Mouse (Mus musculus): ENCODE results near the gene Tsen34. TPM values are rescaled to one million over a fixed set of nuclear protein-coding genes. Genes with fewer than 3 reads are reported as not detected.
A peak's percentile ranks its signal among the peaks of the same experiment; 100 is the strongest.

The Tsen34 gene
- polyA plus RNA-seq, 1 experiment from 2014 or later, result 244 TPM

DNA sequence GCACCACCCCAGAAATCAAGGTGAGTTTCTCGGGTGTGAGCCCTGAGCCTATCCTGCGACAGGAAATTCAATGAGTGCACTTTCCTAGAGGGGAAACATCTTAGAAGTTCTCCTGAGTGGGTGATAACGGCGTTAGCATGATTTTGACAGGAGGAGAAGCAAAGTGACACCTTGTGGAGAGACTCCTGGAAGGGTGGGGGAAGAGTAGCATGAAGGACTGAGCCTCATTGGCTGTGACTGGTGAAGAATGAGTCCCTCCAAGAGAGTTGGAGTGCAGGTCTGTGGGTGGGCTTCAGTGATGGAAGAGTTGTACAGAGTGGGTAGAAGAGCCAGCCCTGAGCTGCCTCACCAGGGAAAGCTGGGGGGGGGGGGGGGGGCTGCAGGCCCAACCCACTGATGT is 35.7 kb upstream of the Tsen34 start:
- ATAC-seq (ENCODE audit: low read depth) (no peak), DNase-seq (ENCODE audit: low spot score) (no peak)
- Histone ChIP-seq H3K27ac (replicated peaks; ENCODE audit: low read depth, low read length) (no peak overlapping the region), H3K4me3 (ENCODE audit: low read depth, low read length) (no peak overlapping the region), H3K27me3 (replicated peaks; ENCODE audit: control insufficient read depth, insufficient read depth, low read length) (no peaks in the 10 kb centered on the region), H3K9ac (ENCODE audit: low read depth, low read length) (no peak overlapping the region), H3K4me2 (ENCODE audit: low read depth, low read length) (no peak overlapping the region), H3K4me1 (ENCODE audit: control insufficient read depth, insufficient read depth, low read length) (no peaks in the 10 kb centered on the region), H3K9me3 (ENCODE audit: control insufficient read depth, low read length) (no peaks in the 10 kb centered on the region), H3K36me3 (ENCODE audit: control insufficient read depth, insufficient read depth, low read length) (peaks cover 99% of the 10 kb centered on the region)
- 82% methylated on average over 4 of the region's 4 CpGs for WGBS

DNA sequence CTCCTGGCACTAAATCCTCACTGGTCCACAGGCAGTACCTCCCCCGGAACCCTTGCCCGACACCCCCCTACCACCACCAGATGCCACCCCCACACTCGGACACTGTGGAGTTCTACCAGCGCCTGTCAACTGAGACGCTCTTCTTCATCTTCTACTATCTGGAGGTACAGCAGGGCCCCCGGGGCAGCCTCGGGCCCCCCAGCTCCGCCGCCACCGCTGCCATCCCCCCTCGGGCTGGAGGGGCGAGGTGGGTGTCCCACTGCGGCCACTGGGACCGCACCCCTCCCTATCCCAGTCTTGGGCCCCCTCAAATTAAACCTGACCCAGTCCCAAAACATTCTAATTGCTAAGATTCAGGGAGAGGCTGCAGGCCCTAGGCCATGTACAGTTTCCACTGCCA is 34.1 kb upstream of the Tsen34 start:
- no peak for DNase-seq (ENCODE audit: low spot score)
- 97% methylated on average over 7 of the region's 14 CpGs for WGBS
- no peak overlapping the region for H3K9ac ChIP-seq (ENCODE audit: low read depth, low read length)
- peaks cover 99% of the 10 kb centered on the region for H3K36me3 ChIP-seq (ENCODE audit: control insufficient read depth, insufficient read depth, low read length)
- no peak for ATAC-seq (ENCODE audit: low read depth)
- no peaks in the 10 kb centered on the region for H3K9me3 ChIP-seq (ENCODE audit: control insufficient read depth, low read length)
- H3K4me2 ChIP-seq (ENCODE audit: low read depth, low read length), result no peak overlapping the region
- H3K27ac ChIP-seq (replicated peaks; ENCODE audit: low read depth, low read length), result no peak overlapping the region
- H3K27me3 ChIP-seq (replicated peaks; ENCODE audit: control insufficient read depth, insufficient read depth, low read length), result no peaks in the 10 kb centered on the region
- H3K4me1 ChIP-seq (ENCODE audit: control insufficient read depth, insufficient read depth, low read length), result peaks cover 3% of the 10 kb centered on the region; the same call in 1 of the 2 replicates
- H3K4me3 ChIP-seq (ENCODE audit: low read depth, low read length), result no peak overlapping the region

DNA sequence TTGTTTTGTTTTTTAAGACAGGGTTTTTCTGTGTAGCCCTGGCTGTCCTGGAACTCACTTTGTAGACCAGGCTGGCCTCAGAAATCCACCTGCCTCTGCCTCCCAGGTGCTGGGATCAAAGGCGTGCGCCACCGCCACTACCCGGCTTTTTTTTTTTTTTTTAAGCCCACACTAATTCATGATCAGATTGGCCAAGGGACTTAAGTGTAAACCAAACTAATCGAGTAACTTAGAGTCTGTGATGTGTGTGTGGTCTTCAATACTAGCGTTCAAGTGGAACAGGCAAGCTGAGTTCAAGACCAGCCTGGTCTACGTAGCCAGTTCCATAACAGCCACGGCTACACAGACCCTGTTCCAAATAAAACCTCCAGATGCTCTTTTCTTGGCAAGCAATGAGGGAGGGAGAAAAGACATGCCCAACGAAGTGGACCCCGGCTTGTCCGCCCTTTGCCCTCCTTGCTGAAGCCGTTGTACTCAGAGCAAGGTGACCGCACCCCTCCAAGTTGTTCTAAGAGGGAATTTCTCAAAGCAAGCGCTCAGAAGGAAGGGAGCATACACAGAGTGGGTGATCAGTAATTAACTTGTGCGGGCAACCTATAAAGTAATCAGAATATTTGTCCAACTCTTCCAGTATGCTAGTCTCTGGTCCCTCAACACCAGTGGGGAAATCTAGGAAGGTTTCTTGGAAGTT is 28.0 kb upstream of the Tsen34 start:
- Histone ChIP-seq H3K4me2 (ENCODE audit: low read depth, low read length) (peak overlapping the region; percentile 78), H3K9me3 (ENCODE audit: control insufficient read depth, low read length) (no peaks in the 10 kb centered on the region), H3K9ac (ENCODE audit: low read depth, low read length) (peak overlapping the region; percentile 85), H3K36me3 (ENCODE audit: control insufficient read depth, insufficient read depth, low read length) (peaks cover 40% of the 10 kb centered on the region), H3K4me3 (ENCODE audit: low read depth, low read length) (peak overlapping the region; percentile 77), H3K27me3 (replicated peaks; ENCODE audit: control insufficient read depth, insufficient read depth, low read length) (no peaks in the 10 kb centered on the region), H3K4me1 (ENCODE audit: control insufficient read depth, insufficient read depth, low read length) (peaks cover 13% of the 10 kb centered on the region), H3K27ac (replicated peaks; ENCODE audit: low read depth, low read length) (peak overlapping the region; percentile 88)
- WGBS, result 27% methylated on average over 15 of the region's 15 CpGs
- ATAC-seq (ENCODE audit: low read depth), result peak; percentile 24
- DNase-seq (ENCODE audit: low spot score), result peak; percentile 19

DNA sequence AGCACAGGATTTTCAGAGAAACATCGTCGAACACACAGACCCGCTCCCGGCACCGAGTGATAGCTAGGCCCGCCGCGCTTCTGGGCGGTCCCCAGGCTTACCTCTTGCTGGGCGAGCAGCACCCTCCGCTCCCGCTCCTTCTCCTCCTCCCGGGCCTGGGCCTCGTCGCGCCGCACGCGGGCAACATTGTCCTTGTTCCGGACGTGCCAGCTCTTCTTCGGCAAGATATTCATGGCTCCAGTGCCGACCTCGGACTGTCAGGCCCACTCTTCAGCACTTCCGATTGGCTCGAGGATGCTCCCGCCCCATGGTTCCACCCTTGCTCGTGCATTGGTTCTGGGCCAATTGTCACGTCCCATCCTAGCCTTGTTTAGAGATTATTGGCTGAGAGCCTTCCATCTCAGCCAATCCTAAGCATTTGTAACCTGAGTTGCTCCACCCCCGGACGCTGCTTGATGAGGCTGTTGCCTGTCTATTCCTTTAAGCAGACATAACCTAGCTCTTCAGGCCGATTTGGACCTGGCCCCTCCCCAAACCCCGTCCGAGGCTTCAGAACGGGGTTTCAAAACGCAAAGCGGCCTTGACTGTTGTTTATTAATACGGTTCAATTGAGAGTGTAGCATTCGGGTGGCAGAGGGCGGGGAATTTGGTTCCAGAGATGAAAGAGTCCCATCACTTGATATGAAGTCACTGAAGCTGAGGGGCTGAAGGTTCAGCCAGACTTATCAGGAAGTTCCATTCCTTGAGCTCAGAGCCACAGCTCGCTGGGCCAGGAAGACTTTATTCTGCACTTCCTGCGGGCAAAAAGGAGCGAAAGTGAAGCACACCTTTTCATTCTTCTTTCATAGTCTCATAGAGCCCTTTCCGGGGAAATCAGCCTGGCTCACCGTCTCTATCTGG is 27.2 kb upstream of the Tsen34 start, which contains the start of gene Leng1:
Gene Leng1 (minus strand): TSS at position 626 of the 900 bp plus-strand sequence.
- Histone ChIP-seq H3K36me3 (ENCODE audit: control insufficient read depth, insufficient read depth, low read length) (peaks cover 32% of the 10 kb centered on the region), H3K4me1 (ENCODE audit: control insufficient read depth, insufficient read depth, low read length) (peaks cover 13% of the 10 kb centered on the region), H3K9ac (ENCODE audit: low read depth, low read length) (peak within 1 kb of the TSS; percentile 85), H3K27ac (replicated peaks; ENCODE audit: low read depth, low read length) (peak within 1 kb of the TSS; percentile 88), H3K4me3 (ENCODE audit: low read depth, low read length) (peak within 1 kb of the TSS; percentile 77), H3K4me2 (ENCODE audit: low read depth, low read length) (peak within 1 kb of the TSS; percentile 78), H3K27me3 (replicated peaks; ENCODE audit: control insufficient read depth, insufficient read depth, low read length) (no peaks in the 10 kb centered on the region), H3K9me3 (ENCODE audit: control insufficient read depth, low read length) (no peaks in the 10 kb centered on the region)
- peak; percentile 99 for ATAC-seq (ENCODE audit: low read depth)
- peak; percentile 100 for DNase-seq (ENCODE audit: low spot score)
- WGBS, result 5% methylated on average over 27 of the region's 45 CpGs

DNA sequence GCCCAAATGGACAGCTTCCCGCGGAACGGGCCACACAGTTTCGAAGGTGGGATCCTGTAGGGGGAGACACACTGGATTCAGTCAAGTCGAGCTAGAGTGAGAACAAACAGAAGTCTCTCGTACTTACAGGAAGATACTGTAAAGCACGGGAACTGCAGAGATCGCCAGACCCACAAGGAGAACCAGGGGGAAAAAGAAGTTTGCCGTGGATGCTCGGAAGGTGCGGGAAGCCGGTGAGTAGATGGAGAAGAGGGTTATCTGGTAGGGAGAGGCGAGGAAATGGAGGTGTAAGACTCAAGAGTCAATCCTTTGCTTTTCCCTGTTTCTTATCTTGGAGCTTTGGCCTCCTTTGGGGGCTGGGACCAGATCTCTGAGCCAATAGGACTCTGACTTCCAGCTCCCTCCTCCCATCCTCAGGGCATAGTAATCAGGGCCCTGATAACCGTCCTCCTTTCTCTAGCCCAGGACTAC is 25.7 kb upstream of the Tsen34 start:
- Histone ChIP-seq H3K36me3 (ENCODE audit: control insufficient read depth, insufficient read depth, low read length) (peaks cover 18% of the 10 kb centered on the region), H3K9ac (ENCODE audit: low read depth, low read length) (no peak overlapping the region), H3K9me3 (ENCODE audit: control insufficient read depth, low read length) (no peaks in the 10 kb centered on the region), H3K4me3 (ENCODE audit: low read depth, low read length) (peak overlapping the region; percentile 9; the same call in 1 of the 2 replicates), H3K4me2 (ENCODE audit: low read depth, low read length) (peak overlapping the region; percentile 13; the same call in 1 of the 2 replicates), H3K4me1 (ENCODE audit: control insufficient read depth, insufficient read depth, low read length) (peaks cover 13% of the 10 kb centered on the region), H3K27me3 (replicated peaks; ENCODE audit: control insufficient read depth, insufficient read depth, low read length) (no peaks in the 10 kb centered on the region), H3K27ac (replicated peaks; ENCODE audit: low read depth, low read length) (no peak overlapping the region)
- 24% methylated on average over 14 of the region's 14 CpGs for WGBS
- peak; percentile 10 for DNase-seq (ENCODE audit: low spot score)
- ATAC-seq (ENCODE audit: low read depth), result no peak

DNA sequence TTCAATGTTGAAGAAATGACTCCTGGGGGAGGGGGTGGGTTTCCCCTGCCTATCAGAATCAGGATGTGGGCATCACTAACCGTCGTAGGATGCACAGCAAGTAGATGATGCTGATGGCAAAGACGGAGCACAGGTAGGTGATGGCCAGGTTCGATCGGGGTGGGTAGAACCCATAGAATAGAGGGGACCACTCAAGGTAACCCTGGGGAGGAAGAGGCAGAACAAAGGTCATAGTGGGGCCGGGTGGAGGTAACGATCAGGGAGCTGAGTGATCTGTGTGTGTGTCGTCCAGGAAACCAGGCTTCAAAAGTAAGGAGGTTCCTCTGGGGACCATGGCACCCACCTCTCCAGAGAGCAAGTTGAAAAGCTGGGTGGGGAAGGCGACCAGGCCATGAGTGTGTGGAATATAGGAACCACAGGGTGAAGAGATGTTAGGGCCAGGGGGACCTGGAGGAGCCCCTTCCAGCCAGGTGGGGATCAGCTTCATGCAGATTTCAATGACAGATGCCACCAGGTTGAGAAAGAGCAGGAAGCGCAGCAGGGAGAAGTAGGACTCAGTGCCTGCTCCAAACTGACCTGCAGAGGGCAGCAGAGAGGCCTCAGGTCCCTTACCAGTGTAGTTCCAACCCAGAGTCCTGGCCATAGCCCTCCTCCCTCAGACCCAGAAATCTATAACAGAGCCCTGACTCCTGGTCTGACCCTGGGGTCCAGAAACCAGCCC is 18.0 kb upstream of the Tsen34 start:
- ATAC-seq (ENCODE audit: low read depth) (peak; percentile 78), DNase-seq (ENCODE audit: low spot score) (peak; percentile 77)
- Histone ChIP-seq H3K9me3 (ENCODE audit: control insufficient read depth, low read length) (no peaks in the 10 kb centered on the region), H3K27me3 (replicated peaks; ENCODE audit: control insufficient read depth, insufficient read depth, low read length) (no peaks in the 10 kb centered on the region), H3K27ac (replicated peaks; ENCODE audit: low read depth, low read length) (no peak overlapping the region), H3K4me2 (ENCODE audit: low read depth, low read length) (no peak overlapping the region), H3K9ac (ENCODE audit: low read depth, low read length) (no peak overlapping the region), H3K4me1 (ENCODE audit: control insufficient read depth, insufficient read depth, low read length) (no peaks in the 10 kb centered on the region), H3K4me3 (ENCODE audit: low read depth, low read length) (no peak overlapping the region), H3K36me3 (ENCODE audit: control insufficient read depth, insufficient read depth, low read length) (peaks cover 14% of the 10 kb centered on the region; the same call in 1 of the 2 replicates)
- WGBS, result 71% methylated on average over 10 of the region's 10 CpGs

DNA sequence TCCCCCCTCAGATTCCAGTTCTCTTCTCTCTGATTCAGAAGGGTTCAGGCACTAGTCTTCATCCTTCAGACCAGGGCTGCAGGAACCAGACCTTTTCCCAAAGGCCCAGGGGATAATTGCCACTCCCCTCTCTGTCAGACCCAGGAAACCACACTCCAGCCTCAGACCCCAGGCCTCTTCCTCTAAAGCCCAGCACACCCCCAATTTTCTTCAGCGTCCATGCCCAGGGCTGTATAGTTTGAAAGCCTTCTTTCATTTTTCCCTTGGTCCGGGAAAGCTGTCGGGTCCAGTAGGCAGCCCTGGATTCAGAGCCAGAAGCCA is 17.5 kb upstream of the Tsen34 start:
- peaks cover 16% of the 10 kb centered on the region; the same call in 1 of the 2 replicates for H3K36me3 ChIP-seq (ENCODE audit: control insufficient read depth, insufficient read depth, low read length)
- no peak overlapping the region for H3K4me3 ChIP-seq (ENCODE audit: low read depth, low read length)
- H3K27me3 ChIP-seq (replicated peaks; ENCODE audit: control insufficient read depth, insufficient read depth, low read length), result no peaks in the 10 kb centered on the region
- H3K9me3 ChIP-seq (ENCODE audit: control insufficient read depth, low read length), result no peaks in the 10 kb centered on the region
- H3K27ac ChIP-seq (replicated peaks; ENCODE audit: low read depth, low read length), result no peak overlapping the region
- WGBS, result 69% methylated on average over 3 of the region's 3 CpGs
- H3K9ac ChIP-seq (ENCODE audit: low read depth, low read length), result no peak overlapping the region
- no peak overlapping the region for H3K4me2 ChIP-seq (ENCODE audit: low read depth, low read length)
- no peaks in the 10 kb centered on the region for H3K4me1 ChIP-seq (ENCODE audit: control insufficient read depth, insufficient read depth, low read length)
- ATAC-seq (ENCODE audit: low read depth) (no peak), DNase-seq (ENCODE audit: low spot score) (no peak)

DNA sequence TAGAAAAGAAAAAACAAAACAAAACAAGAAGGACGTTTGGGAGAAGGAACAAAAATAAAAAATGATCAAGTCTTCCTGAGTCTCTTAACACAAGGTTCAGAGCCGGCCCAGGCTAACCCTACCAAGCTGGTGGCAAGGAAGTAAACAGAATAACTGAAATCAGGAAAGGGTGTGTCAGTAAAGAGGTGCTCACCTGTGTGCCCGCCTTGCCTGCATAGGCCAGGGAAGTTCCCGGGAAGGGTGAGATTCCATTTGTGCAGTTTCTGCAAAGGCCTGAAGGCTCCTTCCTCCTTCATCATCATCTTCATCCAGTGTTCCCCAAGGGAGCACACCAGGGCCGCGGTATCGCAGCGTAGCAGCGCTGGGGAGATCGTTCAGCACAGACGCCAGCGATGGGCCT is 16.3 kb upstream of the Tsen34 start:
- no peaks in the 10 kb centered on the region for H3K9me3 ChIP-seq (ENCODE audit: control insufficient read depth, low read length)
- ATAC-seq (ENCODE audit: low read depth) (no peak), DNase-seq (ENCODE audit: low spot score) (no peak)
- H3K27me3 ChIP-seq (replicated peaks; ENCODE audit: control insufficient read depth, insufficient read depth, low read length), result no peaks in the 10 kb centered on the region
- no peaks in the 10 kb centered on the region for H3K4me1 ChIP-seq (ENCODE audit: control insufficient read depth, insufficient read depth, low read length)
- H3K36me3 ChIP-seq (ENCODE audit: control insufficient read depth, insufficient read depth, low read length), result peaks cover 19% of the 10 kb centered on the region; the same call in 1 of the 2 replicates
- no peak overlapping the region for H3K4me3 ChIP-seq (ENCODE audit: low read depth, low read length)
- no peak overlapping the region for H3K27ac ChIP-seq (replicated peaks; ENCODE audit: low read depth, low read length)
- 87% methylated on average over 12 of the region's 12 CpGs for WGBS
- H3K4me2 ChIP-seq (ENCODE audit: low read depth, low read length), result no peak overlapping the region
- H3K9ac ChIP-seq (ENCODE audit: low read depth, low read length), result 0 out of 2 replicates have a peak overlapping the region, but pooled peaks have one; percentile 25

Data from embryonic facial prominence, embryonic 14.5 days (tissue).